In the genomic region with DNA sequence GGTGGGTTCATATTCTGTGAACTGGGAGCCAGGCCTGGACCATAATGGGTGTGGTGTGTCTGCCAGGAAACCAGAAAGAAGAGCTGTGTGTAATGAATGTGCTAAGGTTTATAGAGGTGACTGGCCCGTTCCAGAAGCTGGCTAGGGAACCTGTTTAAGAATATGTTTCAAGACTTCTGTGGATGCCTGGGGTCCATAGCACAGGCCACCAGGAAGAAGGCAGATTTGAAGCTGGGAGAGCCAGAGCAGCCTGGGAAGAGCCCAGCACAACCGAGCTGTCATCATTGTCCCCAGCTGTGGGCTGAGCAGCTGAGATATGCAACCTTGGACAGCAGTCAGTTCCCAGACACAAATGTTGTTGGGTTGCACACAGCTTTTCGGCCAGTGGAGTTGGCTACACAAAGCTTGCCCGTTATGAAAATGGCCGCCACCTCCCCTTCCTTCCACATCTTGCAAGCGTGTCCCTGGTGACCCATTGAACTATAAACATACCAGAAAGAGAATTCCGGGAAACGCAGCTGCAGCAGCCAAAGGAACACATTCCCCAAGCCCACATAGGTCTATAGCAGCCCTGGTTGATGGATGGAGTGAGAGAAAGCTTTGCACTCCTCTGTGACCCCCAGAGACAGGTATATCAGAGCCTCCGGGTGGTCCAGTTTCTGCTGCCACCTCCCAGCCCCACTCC, we compare ENCODE assay signal across 14 mouse cellular contexts. TPM values are rescaled to one million over a fixed set of nuclear protein-coding genes. Genes with fewer than 3 reads are reported as not detected.
DNase-seq lines count a peak whose midpoint lies in the region; ATAC-seq and TF ChIP-seq lines count a peak whose summit lies in the region.
"Had no signal": no experiment of that assay in that cellular context is flagged by ENCODE, and none has a peak within 500 bp of the region (broad histone marks: within the 10 kb centered on the region; RNA-seq: fewer than 3 reads in every experiment).

No protein-coding gene starts in this region.

- H3K36me3 ChIP-seq in intestine, embryonic 15.5 days = no peaks in the 10 kb centered on the region
- no peaks in the 10 kb centered on the region for H3K36me3 ChIP-seq in intestine, postnatal 0 days (ENCODE audit: control insufficient read depth, insufficient read depth)
- H3K36me3 ChIP-seq in neural tube, embryonic 11.5 days (ENCODE audit: control insufficient read depth, insufficient read depth, low read length) = no peaks in the 10 kb centered on the region
- no peaks in the 10 kb centered on the region for H3K36me3 ChIP-seq in neural tube, embryonic 15.5 days
- no peaks in the 10 kb centered on the region for H3K36me3 ChIP-seq in embryonic facial prominence, embryonic 14.5 days (ENCODE audit: control insufficient read depth, insufficient read depth, low read length)
- no peaks in the 10 kb centered on the region for H3K36me3 ChIP-seq in limb, embryonic 14.5 days (ENCODE audit: control insufficient read depth, insufficient read depth, low read length)
- H3K36me3 ChIP-seq in forebrain, embryonic 16.5 days (ENCODE audit: control insufficient read depth, insufficient read depth) = no peaks in the 10 kb centered on the region
- H3K36me3 ChIP-seq: neural tube, embryonic 12.5 days; stomach, embryonic 15.5 days had no signal

- H3K4me3 ChIP-seq in intestine, embryonic 15.5 days (replicated peaks) = no peak overlapping the region
- H3K4me3 ChIP-seq in intestine, postnatal 0 days (ENCODE audit: low read depth, low read length) = no peak overlapping the region
- no peak overlapping the region for H3K4me3 ChIP-seq in neural tube, embryonic 11.5 days (ENCODE audit: low read depth, low read length)
- no peak overlapping the region for H3K4me3 ChIP-seq in neural tube, embryonic 15.5 days (replicated peaks)
- H3K4me3 ChIP-seq in embryonic facial prominence, embryonic 14.5 days (ENCODE audit: low read depth, low read length) = no peak overlapping the region
- H3K4me3 ChIP-seq in limb, embryonic 14.5 days (replicated peaks; ENCODE audit: low read length) = no peak overlapping the region
- H3K4me3 ChIP-seq in forebrain, embryonic 16.5 days (replicated peaks; ENCODE audit: low read length) = no peak overlapping the region
- H3K4me3 ChIP-seq: layer of hippocampus, adult 2 months; neural tube, embryonic 12.5 days; stomach, embryonic 15.5 days had no signal

- no peaks in the 10 kb centered on the region for H3K9me3 ChIP-seq in intestine, embryonic 15.5 days
- H3K9me3 ChIP-seq in intestine, postnatal 0 days (ENCODE audit: control insufficient read depth) = no peaks in the 10 kb centered on the region
- H3K9me3 ChIP-seq in neural tube, embryonic 11.5 days (ENCODE audit: control insufficient read depth, low read length) = no peaks in the 10 kb centered on the region
- no peaks in the 10 kb centered on the region for H3K9me3 ChIP-seq in neural tube, embryonic 15.5 days (replicated peaks)
- no peaks in the 10 kb centered on the region for H3K9me3 ChIP-seq in embryonic facial prominence, embryonic 14.5 days (ENCODE audit: control insufficient read depth, low read length)
- no peaks in the 10 kb centered on the region for H3K9me3 ChIP-seq in limb, embryonic 14.5 days (ENCODE audit: control insufficient read depth, low read length)
- no peaks in the 10 kb centered on the region for H3K9me3 ChIP-seq in forebrain, embryonic 16.5 days (ENCODE audit: control insufficient read depth, low read length)
- H3K9me3 ChIP-seq: neural tube, embryonic 12.5 days; stomach, embryonic 15.5 days had no signal

- TF ChIP-seq POLR2A in limb, embryonic 14.5 days (IDR thresholded peaks at IDR 0.05; ENCODE audit: borderline replicate concordance, extremely low read depth, insufficient read depth, insufficient read length) = no peak

- DNase-seq in neural tube, embryonic 11.5 days (ENCODE audit: low spot score) = peak; percentile 43
- DNase-seq in embryonic facial prominence, embryonic 14.5 days (ENCODE audit: low spot score) = peak; percentile 56
- DNase-seq in limb, embryonic 14.5 days (ENCODE audit: low spot score) = peak; percentile 82
- DNase-seq in adrenal gland, adult 2 months = no peak
- DNase-seq: cerebellum, adult 18-20 months; left cerebral cortex, postnatal 4 days had no signal

- 44% methylated on average over 9 of the region's 9 CpGs for WGBS in intestine, embryonic 15.5 days
- WGBS in intestine, postnatal 0 days = 62% methylated on average over 9 of the region's 9 CpGs
- WGBS in neural tube, embryonic 11.5 days = 60% methylated on average over 9 of the region's 9 CpGs
- 54% methylated on average over 9 of the region's 9 CpGs for WGBS in neural tube, embryonic 15.5 days
- WGBS in embryonic facial prominence, embryonic 14.5 days = 63% methylated on average over 9 of the region's 9 CpGs
- WGBS in limb, embryonic 14.5 days = 38% methylated on average over 9 of the region's 9 CpGs
- 87% methylated on average over 9 of the region's 9 CpGs for WGBS in forebrain, embryonic 16.5 days

- 0 out of 2 replicates have a peak overlapping the region, but pooled peaks have one; percentile 24 for H3K27ac ChIP-seq in intestine, embryonic 15.5 days
- no peak overlapping the region for H3K27ac ChIP-seq in intestine, postnatal 0 days (ENCODE audit: low read depth, low read length)
- H3K27ac ChIP-seq in neural tube, embryonic 11.5 days (ENCODE audit: low read depth, low read length) = no peak overlapping the region
- H3K27ac ChIP-seq in neural tube, embryonic 15.5 days (replicated peaks) = no peak overlapping the region
- H3K27ac ChIP-seq in embryonic facial prominence, embryonic 14.5 days (replicated peaks; ENCODE audit: low read depth, low read length) = peak overlapping the region; percentile 1; the same call in 1 of the 2 replicates
- H3K27ac ChIP-seq in limb, embryonic 14.5 days (replicated peaks; ENCODE audit: low read depth, low read length) = peak overlapping the region; percentile 85
- H3K27ac ChIP-seq in forebrain, embryonic 16.5 days (ENCODE audit: low read length) = no peak overlapping the region
- H3K27ac ChIP-seq: layer of hippocampus, adult 2 months; neural tube, embryonic 12.5 days; stomach, embryonic 15.5 days had no signal

- no peak overlapping the region for H3K9ac ChIP-seq in intestine, embryonic 15.5 days
- no peak overlapping the region for H3K9ac ChIP-seq in intestine, postnatal 0 days (ENCODE audit: low read depth, low read length)
- no peak overlapping the region for H3K9ac ChIP-seq in neural tube, embryonic 11.5 days (ENCODE audit: low read length)
- no peak overlapping the region for H3K9ac ChIP-seq in neural tube, embryonic 15.5 days (replicated peaks)
- H3K9ac ChIP-seq in embryonic facial prominence, embryonic 14.5 days (ENCODE audit: low read depth, low read length) = no peak overlapping the region
- H3K9ac ChIP-seq in limb, embryonic 14.5 days (ENCODE audit: low read depth, low read length, severe bottlenecking) = no peak overlapping the region
- H3K9ac ChIP-seq in forebrain, embryonic 16.5 days (replicated peaks; ENCODE audit: low read depth, low read length) = no peak overlapping the region
- H3K9ac ChIP-seq: neural tube, embryonic 12.5 days; stomach, embryonic 15.5 days had no signal

- H3K4me2 ChIP-seq in intestine, embryonic 15.5 days (replicated peaks) = no peak overlapping the region
- no peak overlapping the region for H3K4me2 ChIP-seq in intestine, postnatal 0 days (replicated peaks; ENCODE audit: low read depth)
- no peak overlapping the region for H3K4me2 ChIP-seq in neural tube, embryonic 11.5 days (ENCODE audit: low read depth)
- H3K4me2 ChIP-seq in neural tube, embryonic 15.5 days = no peak overlapping the region
- H3K4me2 ChIP-seq in embryonic facial prominence, embryonic 14.5 days (ENCODE audit: low read depth, low read length) = no peak overlapping the region
- H3K4me2 ChIP-seq in limb, embryonic 14.5 days (replicated peaks; ENCODE audit: low read depth, low read length, severe bottlenecking) = no peak overlapping the region
- no peak overlapping the region for H3K4me2 ChIP-seq in forebrain, embryonic 16.5 days (ENCODE audit: low read length)
- H3K4me2 ChIP-seq: midbrain, embryonic 11.5 days; neural tube, embryonic 12.5 days; stomach, embryonic 15.5 days had no signal

- no peak for ATAC-seq in intestine, embryonic 15.5 days
- ATAC-seq in intestine, postnatal 0 days = no peak
- ATAC-seq in neural tube, embryonic 11.5 days (ENCODE audit: insufficient read depth, low FRiP score, low TSS enrichment) = no peak
- no peak for ATAC-seq in neural tube, embryonic 15.5 days (ENCODE audit: low FRiP score)
- ATAC-seq in embryonic facial prominence, embryonic 14.5 days (ENCODE audit: low read depth) = peak; percentile 26; the same call in 1 of the 2 replicates
- ATAC-seq in limb, embryonic 14.5 days (ENCODE audit: low FRiP score, low read depth) = peak; percentile 82
- no peak for ATAC-seq in forebrain, embryonic 16.5 days

- no peaks in the 10 kb centered on the region for H3K27me3 ChIP-seq in intestine, embryonic 15.5 days (replicated peaks)
- no peaks in the 10 kb centered on the region for H3K27me3 ChIP-seq in intestine, postnatal 0 days (replicated peaks; ENCODE audit: control insufficient read depth, insufficient read depth, low read length)
- H3K27me3 ChIP-seq in neural tube, embryonic 11.5 days (ENCODE audit: control insufficient read depth, insufficient read depth, low read length) = no peaks in the 10 kb centered on the region
- no peaks in the 10 kb centered on the region for H3K27me3 ChIP-seq in neural tube, embryonic 15.5 days (replicated peaks)
- H3K27me3 ChIP-seq in embryonic facial prominence, embryonic 14.5 days (replicated peaks; ENCODE audit: control insufficient read depth, insufficient read depth, low read length) = no peaks in the 10 kb centered on the region
- H3K27me3 ChIP-seq in limb, embryonic 14.5 days (ENCODE audit: control insufficient read depth, insufficient read depth, low read length) = no peaks in the 10 kb centered on the region
- no peaks in the 10 kb centered on the region for H3K27me3 ChIP-seq in forebrain, embryonic 16.5 days (replicated peaks; ENCODE audit: control insufficient read depth, insufficient read depth, low read length)
- H3K27me3 ChIP-seq: neural tube, embryonic 12.5 days; stomach, embryonic 15.5 days had no signal

- no peak for TF ChIP-seq CTCF in intestine, postnatal 0 days (IDR thresholded peaks at IDR 0.05; ENCODE audit: low read depth)

- H3K4me1 ChIP-seq in intestine, embryonic 15.5 days (replicated peaks) = 0 out of 2 replicates have a peak, but pooled peaks cover 2% of the 10 kb centered on the region
- H3K4me1 ChIP-seq in intestine, postnatal 0 days (replicated peaks; ENCODE audit: control insufficient read depth, insufficient read depth, low read length) = no peaks in the 10 kb centered on the region
- no peaks in the 10 kb centered on the region for H3K4me1 ChIP-seq in neural tube, embryonic 11.5 days (ENCODE audit: control insufficient read depth, insufficient read depth, low read length)
- no peaks in the 10 kb centered on the region for H3K4me1 ChIP-seq in neural tube, embryonic 15.5 days
- peaks cover 15% of the 10 kb centered on the region for H3K4me1 ChIP-seq in embryonic facial prominence, embryonic 14.5 days (ENCODE audit: control insufficient read depth, insufficient read depth, low read length)
- peaks cover 24% of the 10 kb centered on the region for H3K4me1 ChIP-seq in limb, embryonic 14.5 days (ENCODE audit: control insufficient read depth, insufficient read depth, low read length)
- no peaks in the 10 kb centered on the region for H3K4me1 ChIP-seq in forebrain, embryonic 16.5 days (replicated peaks; ENCODE audit: control insufficient read depth, insufficient read depth, low read length)

RNA-seq across cellular contexts. Expression of a gene that starts 12.4 kb away (rescaled TPM):
- 8.5 and 10.6 TPM in 2 replicates for polyA plus RNA-seq in intestine, embryonic 15.5 days (2015; fragmentation: Nextera tagmentation; extraction: Ambion mirVana)
- polyA plus RNA-seq in intestine, postnatal 0 days (2015; fragmentation: Nextera tagmentation; extraction: Ambion mirVana) = 4.2 and 5.7 TPM in 2 replicates
- polyA plus RNA-seq in neural tube, embryonic 11.5 days (2014; fragmentation: Nextera tagmentation; extraction: Ambion mirVana) = 8.4 and 9.8 TPM in 2 replicates
- 10.4 and 10.9 TPM in 2 replicates for polyA plus RNA-seq in neural tube, embryonic 15.5 days (2015; fragmentation: Nextera tagmentation; extraction: Ambion mirVana)
- 9.7 and 10.8 TPM in 2 replicates for polyA plus RNA-seq in embryonic facial prominence, embryonic 14.5 days (2014; fragmentation: Nextera tagmentation; extraction: Ambion mirVana)
- polyA plus RNA-seq in limb, embryonic 14.5 days (2012; rRNA removed) = 67.7 and 67.8 TPM in 2 replicates
- polyA plus RNA-seq in limb, embryonic 14.5 days (2014; fragmentation: Nextera tagmentation; extraction: Ambion mirVana) = 10.9 and 11.3 TPM in 2 replicates
- total RNA-seq in adrenal gland, adult 2 months (2021) = 10 to 100 TPM; 45.2 to 51.0 TPM
- polyA plus RNA-seq in adrenal gland, adult 2 months (2012; rRNA removed) = 30.7 and 31.3 TPM in 2 replicates
- polyA plus RNA-seq in forebrain, embryonic 16.5 days (2015; fragmentation: Nextera tagmentation; extraction: Ambion mirVana) = 16.4 and 21.3 TPM in 2 replicates

RNA-seq across cellular contexts. Expression of a gene that starts 46.5 kb away (rescaled TPM):
- 52.6 and 54.5 TPM in 2 replicates for polyA plus RNA-seq in intestine, embryonic 15.5 days (2015; fragmentation: Nextera tagmentation; extraction: Ambion mirVana)
- 24.8 and 25.8 TPM in 2 replicates for polyA plus RNA-seq in intestine, postnatal 0 days (2015; fragmentation: Nextera tagmentation; extraction: Ambion mirVana)
- 43.2 and 44.1 TPM in 2 replicates for polyA plus RNA-seq in neural tube, embryonic 11.5 days (2014; fragmentation: Nextera tagmentation; extraction: Ambion mirVana)
- 14.1 and 26.0 TPM in 2 replicates for polyA plus RNA-seq in neural tube, embryonic 15.5 days (2015; fragmentation: Nextera tagmentation; extraction: Ambion mirVana)
- polyA plus RNA-seq in embryonic facial prominence, embryonic 14.5 days (2014; fragmentation: Nextera tagmentation; extraction: Ambion mirVana) = 79.9 and 80.6 TPM in 2 replicates
- polyA plus RNA-seq in limb, embryonic 14.5 days (2012; rRNA removed) = 136 and 177 TPM in 2 replicates
- 72.4 and 76.9 TPM in 2 replicates for polyA plus RNA-seq in limb, embryonic 14.5 days (2014; fragmentation: Nextera tagmentation; extraction: Ambion mirVana)
- 10 to 100 TPM; 53.8 to 66.7 TPM for total RNA-seq in adrenal gland, adult 2 months (2021)
- polyA plus RNA-seq in adrenal gland, adult 2 months (2012; rRNA removed) = 156 and 183 TPM in 2 replicates
- polyA plus RNA-seq in forebrain, embryonic 16.5 days (2015; fragmentation: Nextera tagmentation; extraction: Ambion mirVana) = 19.3 and 21.7 TPM in 2 replicates

Comparison
In these comparisons a context has a peak if more than half of its experiments do, and no peak if none do; other contexts are left out.
1. H3K27ac ChIP-seq: peak in intestine, embryonic 15.5 days (single experiment), embryonic facial prominence, embryonic 14.5 days (single experiment) and limb, embryonic 14.5 days (single experiment); none in intestine, postnatal 0 days (single experiment), neural tube, embryonic 11.5 days (single experiment), neural tube, embryonic 15.5 days (single experiment) and forebrain, embryonic 16.5 days (single experiment).
2. ATAC-seq: peak in embryonic facial prominence, embryonic 14.5 days (single experiment) and limb, embryonic 14.5 days (single experiment); none in intestine, embryonic 15.5 days (single experiment), intestine, postnatal 0 days (single experiment), neural tube, embryonic 11.5 days (single experiment), neural tube, embryonic 15.5 days (single experiment) and forebrain, embryonic 16.5 days (single experiment).